Mouse (Mus musculus) MEL (cell line): ENCODE measurements at regions not wholly inside any gene's neighbourhood (a gene's known extent, or its start where the extent isn't known, plus 50 kb on each side); places are given as distances from the start of the nearest gene placed in this dataset.

Source experiments
- DNase-seq: peaks from one replicate; pipeline ENCODE4 v3.0.0; 2011; ENCODE audit warnings: low read depth, low spot score
- H3K27ac ChIP-seq: 2 replicates; pipeline ENCODE4 v1.5.1; 2012; ENCODE audit warnings: low read depth, mild to moderate bottlenecking, control low read depth, low read length, moderate library complexity; ENCODE audit not compliant: control insufficient read depth
- H3K27me3 ChIP-seq, 2 experiments: fragments of 150-350 bp in 1 of 2; sonication (generic) in 1 of 2; 2 replicates each; pipeline ENCODE4 v1.6.1; 2012; ENCODE audit warnings: low read length in 2 of 2, mild to moderate bottlenecking in 2 of 2, improper control_type of control experiment in 1 of 2, moderate library complexity in 1 of 2; ENCODE audit not compliant: insufficient read depth in 2 of 2, control insufficient read depth in 1 of 2
- H3K36me3 ChIP-seq, 2 experiments: 2 replicates each; pipeline ENCODE4 v1.6.1; 2012 to 2014; ENCODE audit warnings: low read length in 2 of 2, improper control_type of control experiment in 1 of 2, inconsistent platforms in 1 of 2, mild to moderate bottlenecking in 1 of 2; ENCODE audit not compliant: insufficient read depth in 2 of 2, control insufficient read depth in 1 of 2
- H3K4me1 ChIP-seq, 2 experiments: fragments of 150-350 bp in 1 of 2; sonication (generic) in 1 of 2; 2 replicates each; pipeline ENCODE4 v1.6.1; 2012; ENCODE audit warnings: low read length in 2 of 2, improper control_type of control experiment in 1 of 2, mild to moderate bottlenecking in 1 of 2; ENCODE audit not compliant: insufficient read depth in 2 of 2, control insufficient read depth in 1 of 2
- H3K4me3 ChIP-seq, 2 experiments: fragments of 150-350 bp in 1 of 2; sonication (generic) in 1 of 2; 2 replicates each; pipeline ENCODE4 v1.5.1; 2012; ENCODE audit warnings: low read depth in 2 of 2, low read length in 2 of 2, mild to moderate bottlenecking in 2 of 2, moderate library complexity in 2 of 2, control low read depth in 1 of 2, improper control_type of control experiment in 1 of 2; ENCODE audit not compliant: control insufficient read depth in 1 of 2, insufficient read depth in 1 of 2
- H3K79me2 ChIP-seq: 2 replicates; pipeline ENCODE4 v1.6.1; 2012; ENCODE audit warnings: mild to moderate bottlenecking, low read length, moderate library complexity; ENCODE audit not compliant: control insufficient read depth, poor library complexity, insufficient read depth
- H3K9ac ChIP-seq: 2 replicates; pipeline ENCODE4 v1.6.1; 2012; ENCODE audit warnings: low read depth, mild to moderate bottlenecking, control low read depth, low read length, moderate library complexity; ENCODE audit not compliant: control insufficient read depth, poor library complexity, severe bottlenecking
- H3K9me3 ChIP-seq: fragments of 150-350 bp; sonication (generic); replicated peaks from 2 replicates; pipeline ENCODE4 v1.6.1; 2012; ENCODE audit warnings: mild to moderate bottlenecking, low read length, improper control_type of control experiment, moderate library complexity; ENCODE audit not compliant: insufficient read depth
- CHD2 ChIP-seq: IDR thresholded peaks from 2 replicates; pipeline ENCODE4 v1.6.1; 2011; ENCODE audit warnings: low read length, improper control_type of control experiment
- CTCF ChIP-seq, 3 experiments: IDR thresholded peaks in 2 of 3; conservative IDR thresholded peaks in 1 of 3; 2 replicates each; pipeline ENCODE4 v1.5.1; 2011 to 2012; ENCODE audit warnings: low read length in 3 of 3, low read depth in 2 of 3, mild to moderate bottlenecking in 2 of 3, improper control_type of control experiment in 1 of 3, inconsistent platforms in 1 of 3, mixed read lengths in 1 of 3, moderate library complexity in 1 of 3; ENCODE audit not compliant: control insufficient read depth in 1 of 3, insufficient read depth in 1 of 3, poor library complexity in 1 of 3, severe bottlenecking in 1 of 3
- E2F4 ChIP-seq: IDR thresholded peaks from 2 replicates; pipeline ENCODE4 v1.6.1; 2011; ENCODE audit warnings: low read depth, low read length, improper control_type of control experiment, borderline replicate concordance
- EP300 ChIP-seq, 2 experiments: IDR thresholded peaks; 2 replicates each; pipeline ENCODE4 v1.6.1; 2011; ENCODE audit warnings: improper control_type of control experiment in 2 of 2, low read length in 2 of 2, low read depth in 1 of 2, mild to moderate bottlenecking in 1 of 2
- GABPA ChIP-seq: IDR thresholded peaks from 2 replicates; pipeline ENCODE4 v1.6.1; 2012; ENCODE audit warnings: low read depth, mild to moderate bottlenecking, inconsistent platforms, low read length, improper control_type of control experiment, moderate library complexity
- KAT2A ChIP-seq: conservative IDR thresholded peaks from 2 replicates; pipeline ENCODE4 v1.6.1; 2012; ENCODE audit warnings: low read depth, low read length, improper control_type of control experiment, inconsistent platforms
- MEF2A ChIP-seq: IDR thresholded peaks from 2 replicates; pipeline ENCODE4 v1.6.1; 2014; ENCODE audit warnings: low read depth, mild to moderate bottlenecking, inconsistent platforms, low read length, improper control_type of control experiment; ENCODE audit not compliant: poor library complexity, insufficient replicate concordance, severe bottlenecking; ENCODE audit errors: extremely low read depth
- MXI1 ChIP-seq: IDR thresholded peaks from 2 replicates; pipeline ENCODE4 v1.6.1; 2011; ENCODE audit warnings: mild to moderate bottlenecking, low read depth, low read length, improper control_type of control experiment
- NELFE ChIP-seq: IDR thresholded peaks from 2 replicates; pipeline ENCODE4 v1.6.1; 2011; ENCODE audit warnings: low read depth, low read length, improper control_type of control experiment
- RAD21 ChIP-seq: IDR thresholded peaks from 2 replicates; pipeline ENCODE4 v1.6.1; 2011; ENCODE audit warnings: mild to moderate bottlenecking, low read depth, low read length, improper control_type of control experiment
- SIN3A ChIP-seq: IDR thresholded peaks from 2 replicates; pipeline ENCODE4 v1.6.1; 2012; ENCODE audit warnings: low read length, improper control_type of control experiment, inconsistent platforms
- TAL1 ChIP-seq: IDR thresholded peaks from 2 replicates; pipeline ENCODE4 v1.6.1; 2012; ENCODE audit warnings: mild to moderate bottlenecking, inconsistent platforms, low read length, moderate library complexity, mixed read lengths
- TCF12 ChIP-seq: IDR thresholded peaks from 2 replicates; pipeline ENCODE4 v1.6.1; 2014; ENCODE audit warnings: low read depth, mild to moderate bottlenecking, inconsistent platforms, low read length, improper control_type of control experiment, moderate library complexity
- UBTF ChIP-seq: IDR thresholded peaks from 2 replicates; pipeline ENCODE4 v1.6.1; 2012; ENCODE audit warnings: low read depth, mild to moderate bottlenecking, inconsistent platforms, low read length, improper control_type of control experiment, moderate library complexity, borderline replicate concordance; ENCODE audit not compliant: insufficient read depth
- USF2 ChIP-seq, 2 experiments: IDR thresholded peaks; 2 replicates each; pipeline ENCODE4 v1.6.1; 2011 to 2012; ENCODE audit warnings: improper control_type of control experiment in 2 of 2, low read length in 2 of 2, borderline replicate concordance in 1 of 2, inconsistent platforms in 1 of 2, low read depth in 1 of 2, mild to moderate bottlenecking in 1 of 2; ENCODE audit not compliant: insufficient read depth in 1 of 2
- ZKSCAN1 ChIP-seq: IDR thresholded peaks from 2 replicates; pipeline ENCODE4 v1.6.1; 2012; ENCODE audit warnings: low read depth, mild to moderate bottlenecking, inconsistent platforms, low read length, improper control_type of control experiment, moderate library complexity
- ZMIZ1 ChIP-seq: IDR thresholded peaks from 2 replicates; pipeline ENCODE4 v1.6.1; 2012; ENCODE audit warnings: low read depth, mild to moderate bottlenecking, inconsistent platforms, low read length, improper control_type of control experiment, moderate library complexity
- ZNF384 ChIP-seq: IDR thresholded peaks from 2 replicates; pipeline ENCODE4 v1.6.1; 2012; ENCODE audit warnings: low read depth, mild to moderate bottlenecking, inconsistent platforms, low read length, improper control_type of control experiment

DNA sequence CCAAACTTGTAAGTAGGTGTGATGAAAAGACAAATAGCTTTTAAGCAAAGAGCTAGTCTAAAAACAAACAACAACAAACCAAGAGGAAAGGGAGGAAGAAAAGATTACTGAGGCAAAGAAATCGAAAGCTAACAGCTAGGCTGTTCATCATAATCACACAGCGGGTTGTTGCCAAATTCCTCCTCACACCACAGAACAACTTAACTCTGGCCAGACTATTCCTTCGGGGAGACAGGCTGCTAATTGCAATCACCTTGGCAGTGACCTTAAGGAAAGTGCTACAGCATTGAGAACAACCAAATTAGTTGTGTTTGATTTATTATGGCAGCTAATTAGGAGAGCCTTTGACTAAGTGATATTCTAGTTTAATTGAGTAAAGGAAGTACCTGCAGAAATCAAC, 194.4 kb upstream of the Smlr1 start:
- Histone ChIP-seq H3K4me1 (no peaks in the 10 kb centered on the region), H3K79me2 (no peaks in the 10 kb centered on the region), H3K36me3 (no peaks in the 10 kb centered on the region)

DNA sequence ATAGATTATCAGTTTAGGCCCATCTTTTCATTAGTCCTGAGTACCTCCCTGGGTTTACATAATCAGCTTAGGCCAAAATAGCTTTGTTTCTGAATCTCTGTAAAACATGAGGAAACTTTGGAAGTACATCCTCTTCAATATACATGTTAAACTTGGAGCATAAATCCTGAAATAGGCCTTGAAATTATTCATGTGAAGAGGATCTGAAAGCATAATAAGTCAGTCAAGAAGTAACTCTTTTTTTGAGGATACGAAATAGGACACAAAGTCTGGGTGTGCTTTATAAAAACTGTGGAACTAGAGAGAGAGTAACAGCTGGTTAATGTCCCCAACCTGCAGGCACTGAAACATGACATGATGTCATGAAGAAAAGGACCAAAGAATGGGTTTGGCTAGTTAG, 187.9 kb upstream of the Smlr1 start:
- no peaks in the 10 kb centered on the region for H3K9me3 ChIP-seq
- no peak overlapping the region for H3K9ac ChIP-seq
- no peak overlapping the region for H3K27ac ChIP-seq
- no peaks in the 10 kb centered on the region for H3K36me3 ChIP-seq
- no peaks in the 10 kb centered on the region for H3K79me2 ChIP-seq
- DNase-seq: no peak
- H3K4me1 ChIP-seq: no peaks in the 10 kb centered on the region
- H3K4me3 ChIP-seq: no peak overlapping the region
- H3K27me3 ChIP-seq: no peaks in the 10 kb centered on the region
- TF ChIP-seq E2F4 (no peak), RAD21 (no peak), EP300 (IDR thresholded peaks at IDR 0.05; ENCODE audit: low read depth in 1 of 2, low read length in 2 of 2) (no peak), USF2 (IDR thresholded peaks at IDR 0.05; ENCODE audit: borderline replicate concordance in 1 of 2, insufficient read depth in 1 of 2, low read depth in 1 of 2, low read length in 2 of 2) (no peak), MXI1 (no peak), ZMIZ1 (no peak), ZKSCAN1 (no peak), TAL1 (no peak), UBTF (no peak), NELFE (no peak), CHD2 (no peak), TCF12 (no peak), GABPA (no peak), CTCF (IDR thresholded peaks at IDR 0.05 in 2 of 3, conservative IDR thresholded peaks at IDR 0.05 in 1 of 3; ENCODE audit: control insufficient read depth in 1 of 3, insufficient read depth in 1 of 3, low read depth in 2 of 3, low read length in 3 of 3, poor library complexity in 1 of 3, severe bottlenecking in 1 of 3) (no peak), MEF2A (no peak), SIN3A (no peak), KAT2A (no peak)

More for the DNA sequence above, 194.4 kb upstream of the Smlr1 start:
- Histone ChIP-seq H3K9ac (no peak overlapping the region), H3K27me3 (no peaks in the 10 kb centered on the region), H3K27ac (no peak overlapping the region), H3K9me3 (no peaks in the 10 kb centered on the region), H3K4me3 (no peak overlapping the region)
- DNase-seq: no peak
- no peak for TF ChIP-seq ZNF384
